Mouse (Mus musculus) myocyte (in vitro differentiated cells): ENCODE results near the gene Qrich2. TPM values are rescaled to one million over a fixed set of nuclear protein-coding genes. Genes with fewer than 3 reads are reported as not detected.

Experiments
- H3K27me3 ChIP-seq: one replicate; pipeline ENCODE4 v1.6.1; 2011; ENCODE audit not compliant: control insufficient read depth, insufficient read depth, insufficient read length
- H3K36me3 ChIP-seq: one replicate; pipeline ENCODE4 v1.6.1; 2011; ENCODE audit not compliant: control insufficient read depth, insufficient read depth
- H3K4me2 ChIP-seq: one replicate; pipeline ENCODE4 v1.6.1; 2011; ENCODE audit warnings: low read depth, control low read depth
- H3K4me3 ChIP-seq: one replicate; pipeline ENCODE4 v1.5.1; 2011; ENCODE audit warnings: mild to moderate bottlenecking, control low read depth, moderate library complexity
- H3K79me2 ChIP-seq: one replicate; pipeline ENCODE4 v1.6.1; 2011; ENCODE audit not compliant: control insufficient read depth, insufficient read depth
- H3ac ChIP-seq: one replicate; pipeline ENCODE4 v1.6.1; 2011; ENCODE audit not compliant: control insufficient read depth, insufficient read length
- CEBPB ChIP-seq: IDR thresholded peaks from 2 replicates; pipeline ENCODE4 v1.6.1; 2011; ENCODE audit warnings: mild to moderate bottlenecking, moderate library complexity; ENCODE audit not compliant: poor library complexity, insufficient read depth, severe bottlenecking
- E2F4 ChIP-seq: IDR thresholded peaks from one replicate; pipeline ENCODE4 v1.6.1; 2011; ENCODE audit warnings: mild to moderate bottlenecking, control low read depth, moderate library complexity; ENCODE audit not compliant: insufficient read depth
- MAX ChIP-seq: IDR thresholded peaks from one replicate; pipeline ENCODE4 v1.6.1; 2011; ENCODE audit warnings: low read depth, mild to moderate bottlenecking, control low read depth
- MYOD1 ChIP-seq, 3 experiments: IDR thresholded peaks; one replicate each; pipeline ENCODE4 v1.6.1; 2011; ENCODE audit warnings: control low read depth in 2 of 3, low read depth in 2 of 3, mild to moderate bottlenecking in 2 of 3, moderate library complexity in 1 of 3; ENCODE audit not compliant: insufficient read length in 2 of 3, control insufficient read depth in 1 of 3
- MYOG ChIP-seq, 3 experiments: IDR thresholded peaks; one replicate each; pipeline ENCODE4 v1.6.1; 2011; ENCODE audit warnings: control low read depth in 2 of 3, low read depth in 2 of 3, mild to moderate bottlenecking in 2 of 3; ENCODE audit not compliant: insufficient read length in 2 of 3, control insufficient read depth in 1 of 3, insufficient read depth in 1 of 3
- POLR2A ChIP-seq: IDR thresholded peaks from one replicate; pipeline ENCODE4 v1.6.1; 2011; ENCODE audit warnings: low read depth, mild to moderate bottlenecking, control low read depth, moderate library complexity; ENCODE audit not compliant: insufficient read length
- POLR2AphosphoS2 ChIP-seq: IDR thresholded peaks from one replicate; pipeline ENCODE4 v1.6.1; 2011; ENCODE audit warnings: low read depth, control low read depth; ENCODE audit not compliant: insufficient read length
- REST ChIP-seq: IDR thresholded peaks from one replicate; pipeline ENCODE4 v1.6.1; 2011; ENCODE audit warnings: mild to moderate bottlenecking, control low read depth, moderate library complexity; ENCODE audit not compliant: insufficient read depth, insufficient read length
- SRF ChIP-seq: IDR thresholded peaks from one replicate; pipeline ENCODE4 v1.6.1; 2011; ENCODE audit warnings: low read depth; ENCODE audit not compliant: control insufficient read depth, insufficient read length
- TCF12 ChIP-seq: IDR thresholded peaks from one replicate; pipeline ENCODE4 v1.6.1; 2011; ENCODE audit warnings: mild to moderate bottlenecking, control low read depth; ENCODE audit not compliant: poor library complexity, insufficient read depth, severe bottlenecking
- TCF3 ChIP-seq: IDR thresholded peaks from one replicate; pipeline ENCODE4 v1.6.1; 2011; ENCODE audit warnings: low read depth, control low read depth; ENCODE audit not compliant: insufficient read length
- USF1 ChIP-seq: IDR thresholded peaks from one replicate; pipeline ENCODE4 v1.6.1; 2011; ENCODE audit warnings: low read depth, mild to moderate bottlenecking, control low read depth, moderate library complexity
- polyA plus RNA-seq: library from polyadenylated mRNA; unstranded; fragments of >200 nt; fragmentation: generic; extraction: Trizol; gene quantifications from one replicate; pipeline ENCODE4 v1.2.1, GENCODE M21; 2012; ENCODE audit warnings: missing spikeins

Qrich2 gene
- polyA plus RNA-seq, 1 experiment, result not detected

GRCm38 (mm10) chr11:116504516-116504915, 38.5 kb upstream of the Qrich2 start:
- no peak overlapping the region for H3K4me2 ChIP-seq
- H3K4me3 ChIP-seq, result no peak overlapping the region
- H3K27me3 ChIP-seq, result no peaks in the 10 kb centered on the region
- TF ChIP-seq USF1, result no peak
- no peak for TF ChIP-seq REST
- TF ChIP-seq MAX, result no peak
- TF ChIP-seq E2F4, result no peak
- TF ChIP-seq TCF3, result no peak
- TF ChIP-seq CEBPB, result no peak
- TF ChIP-seq MYOD1 (IDR thresholded peaks at IDR 0.05; ENCODE audit: control insufficient read depth in 1 of 3, insufficient read length in 2 of 3, low read depth in 2 of 3), result no peak
- TF ChIP-seq MYOG (IDR thresholded peaks at IDR 0.05; ENCODE audit: control insufficient read depth in 1 of 3, insufficient read depth in 1 of 3, insufficient read length in 2 of 3, low read depth in 2 of 3), result no peak
- TF ChIP-seq POLR2A, result no peak
- no peak for TF ChIP-seq SRF
- H3ac ChIP-seq, result no peak overlapping the region
- H3K36me3 ChIP-seq, result no peaks in the 10 kb centered on the region
- no peaks in the 10 kb centered on the region for H3K79me2 ChIP-seq

DNA sequence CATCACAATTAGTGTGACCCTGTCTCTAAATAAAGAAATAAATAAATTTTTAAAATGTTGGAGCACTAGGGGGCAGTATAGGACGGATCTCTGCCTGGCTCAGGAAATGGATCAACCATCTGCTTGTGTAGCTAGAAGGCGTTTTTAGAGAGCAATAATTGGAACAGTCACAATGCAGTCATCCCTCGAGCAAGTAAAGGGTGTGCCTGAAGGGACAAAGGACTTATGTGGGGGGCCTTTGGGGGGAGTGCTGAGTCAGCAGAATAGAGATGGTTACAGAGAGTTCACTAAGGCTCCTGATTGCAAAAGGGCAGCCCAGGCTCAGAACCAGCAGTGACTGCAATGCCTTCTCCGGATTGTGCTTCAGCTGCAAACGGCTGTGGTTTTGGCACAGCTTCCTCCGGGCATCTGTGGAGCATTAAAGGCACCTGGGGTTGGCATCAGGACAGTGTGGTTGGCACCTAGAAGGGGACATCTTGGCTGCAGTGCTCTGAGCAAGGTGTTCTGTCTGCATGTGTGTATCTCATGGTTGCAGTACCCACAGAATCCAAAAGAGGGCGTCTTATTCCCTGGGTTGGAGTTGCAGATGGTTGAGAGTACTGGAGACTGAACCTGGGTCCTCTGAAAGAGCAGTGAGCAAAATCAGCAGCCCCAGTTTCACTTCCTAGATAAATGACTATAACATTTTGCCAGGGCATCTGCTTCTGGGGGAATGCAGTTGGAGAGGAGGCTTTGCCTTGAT, 35.1 kb upstream of the Qrich2 start:
- no peak overlapping the region for H3K4me3 ChIP-seq
- no peak for TF ChIP-seq CEBPB
- no peak for TF ChIP-seq REST
- TF ChIP-seq TCF12, result no peak
- no peak for TF ChIP-seq POLR2AphosphoS2
- no peak for TF ChIP-seq MAX
- TF ChIP-seq MYOG (IDR thresholded peaks at IDR 0.05; ENCODE audit: control insufficient read depth in 1 of 3, insufficient read depth in 1 of 3, insufficient read length in 2 of 3, low read depth in 2 of 3), result no peak
- TF ChIP-seq E2F4, result no peak
- H3ac ChIP-seq, result no peak overlapping the region
- no peaks in the 10 kb centered on the region for H3K79me2 ChIP-seq
- no peaks in the 10 kb centered on the region for H3K36me3 ChIP-seq
- H3K4me2 ChIP-seq, result no peak overlapping the region
- no peaks in the 10 kb centered on the region for H3K27me3 ChIP-seq

DNA sequence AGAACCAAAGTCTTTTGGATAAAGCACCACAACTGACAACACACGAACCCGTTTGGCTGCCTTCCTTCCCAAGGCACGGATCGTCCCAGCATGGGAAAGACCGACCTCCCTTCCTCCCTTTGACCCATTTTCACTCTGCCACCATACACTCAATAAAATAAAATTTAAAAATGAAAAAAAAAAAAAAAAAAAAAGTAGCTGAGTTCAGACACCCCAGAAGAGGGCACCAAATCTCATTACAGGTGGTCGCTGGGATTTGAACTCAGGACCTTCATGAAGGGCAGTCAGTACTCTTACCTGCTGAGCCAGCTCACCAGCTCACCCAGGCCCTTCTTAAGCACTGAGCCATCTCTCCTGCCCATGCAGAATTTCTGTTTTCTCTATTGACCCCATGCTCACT, 33.0 kb upstream of the Qrich2 start:
- Histone ChIP-seq H3K36me3 (no peaks in the 10 kb centered on the region), H3K4me3 (no peak overlapping the region), H3ac (no peak overlapping the region), H3K27me3 (no peaks in the 10 kb centered on the region), H3K79me2 (no peaks in the 10 kb centered on the region), H3K4me2 (no peak overlapping the region)
- TF ChIP-seq POLR2A, result no peak
- TF ChIP-seq MYOG (IDR thresholded peaks at IDR 0.05; ENCODE audit: control insufficient read depth in 1 of 3, insufficient read depth in 1 of 3, insufficient read length in 2 of 3, low read depth in 2 of 3), result no peak
- TF ChIP-seq MAX, result no peak
- no peak for TF ChIP-seq POLR2AphosphoS2
- TF ChIP-seq E2F4, result no peak
- no peak for TF ChIP-seq MYOD1 (IDR thresholded peaks at IDR 0.05; ENCODE audit: control insufficient read depth in 1 of 3, insufficient read length in 2 of 3, low read depth in 2 of 3)
- TF ChIP-seq TCF12, result no peak
- no peak for TF ChIP-seq TCF3
- no peak for TF ChIP-seq SRF
- no peak for TF ChIP-seq REST

GRCm38 (mm10) chr11:116498596-116498995, 32.6 kb upstream of the Qrich2 start:
- no peak for TF ChIP-seq MYOD1 (IDR thresholded peaks at IDR 0.05; ENCODE audit: control insufficient read depth in 1 of 3, insufficient read length in 2 of 3, low read depth in 2 of 3)
- TF ChIP-seq POLR2A, result no peak
- no peak overlapping the region for H3K4me2 ChIP-seq
- H3K79me2 ChIP-seq, result no peaks in the 10 kb centered on the region
- H3K36me3 ChIP-seq, result no peaks in the 10 kb centered on the region
- H3ac ChIP-seq, result no peak overlapping the region
- H3K27me3 ChIP-seq, result no peaks in the 10 kb centered on the region
- H3K4me3 ChIP-seq, result no peak overlapping the region

- TF ChIP-seq MYOG (IDR thresholded peaks at IDR 0.05; ENCODE audit: control insufficient read depth in 1 of 3, insufficient read depth in 1 of 3, insufficient read length in 2 of 3, low read depth in 2 of 3), result no peak
- TF ChIP-seq MAX, result no peak
- TF ChIP-seq TCF12, result no peak
- no peak for TF ChIP-seq POLR2A
- TF ChIP-seq POLR2AphosphoS2, result no peak
- no peak for TF ChIP-seq E2F4
- no peaks in the 10 kb centered on the region for H3K36me3 ChIP-seq
- no peaks in the 10 kb centered on the region for H3K79me2 ChIP-seq
- no peak overlapping the region for H3K4me3 ChIP-seq
- no peaks in the 10 kb centered on the region for H3K27me3 ChIP-seq
- H3ac ChIP-seq, result no peak overlapping the region
- H3K4me2 ChIP-seq, result no peak overlapping the region
Measured at GRCm38 (mm10) chr11:116497313-116497712, 31.3 kb upstream of the Qrich2 start.
